Mouse (Mus musculus): ENCODE measurements around the gene Agpat4. TPM values are rescaled to one million over a fixed set of nuclear protein-coding genes. Genes with fewer than 3 reads are reported as not detected.
"Not testable (repeated sequence)": the region's sequence is repeated elsewhere in the genome, so short reads cannot be mapped to it uniquely, and the experiment has no call there.

Gene Agpat4
- polyA plus RNA-seq, 1 experiment = 11.5 TPM

DNA sequence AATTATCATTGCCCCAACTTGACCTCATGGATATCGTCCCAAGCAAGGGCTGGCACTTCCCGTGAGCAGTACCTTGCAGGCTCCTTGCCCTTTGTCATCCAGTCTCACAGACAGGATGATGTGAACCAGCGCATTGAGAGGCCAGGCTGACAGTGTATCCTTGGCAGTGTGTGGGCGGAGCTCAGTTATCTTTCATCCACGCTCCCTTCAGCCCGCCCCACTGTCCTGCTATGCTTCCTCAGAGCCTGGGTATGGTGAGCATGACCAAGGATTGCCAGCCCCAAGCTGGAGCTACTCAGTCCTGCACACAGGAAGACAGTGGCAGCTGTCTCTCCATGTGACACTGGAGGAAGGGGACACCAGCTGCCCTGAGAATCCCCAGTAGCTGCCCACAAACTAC is 97.7 kb downstream of the Agpat4 start:
- Histone ChIP-seq H3K27me3 (ENCODE audit: control insufficient read depth, insufficient read depth, low read length) (no peaks in the 10 kb centered on the region), H3K4me3 (ENCODE audit: control insufficient read depth, insufficient read depth, low read length) (no peak overlapping the region), H3K27ac (ENCODE audit: control insufficient read depth, insufficient read depth, low read length) (no peak overlapping the region), H3K4me1 (replicated peaks; ENCODE audit: control insufficient read depth, insufficient read depth, low read length) (no peaks in the 10 kb centered on the region), H3K36me3 (ENCODE audit: control insufficient read depth, insufficient read depth, low read length) (no peaks in the 10 kb centered on the region)
- no peak for DNase-seq
- no peak for TF ChIP-seq POLR2A (IDR thresholded peaks at IDR 0.05; ENCODE audit: control insufficient read depth, extremely low read depth, insufficient read depth, low read length, poor library complexity)
- TF ChIP-seq CTCF (IDR thresholded peaks at IDR 0.05; ENCODE audit: borderline replicate concordance, control insufficient read depth, extremely low read depth, insufficient read depth, low read length, poor library complexity) = no peak
- 94% methylated on average over 6 of the region's 6 CpGs for WGBS

DNA sequence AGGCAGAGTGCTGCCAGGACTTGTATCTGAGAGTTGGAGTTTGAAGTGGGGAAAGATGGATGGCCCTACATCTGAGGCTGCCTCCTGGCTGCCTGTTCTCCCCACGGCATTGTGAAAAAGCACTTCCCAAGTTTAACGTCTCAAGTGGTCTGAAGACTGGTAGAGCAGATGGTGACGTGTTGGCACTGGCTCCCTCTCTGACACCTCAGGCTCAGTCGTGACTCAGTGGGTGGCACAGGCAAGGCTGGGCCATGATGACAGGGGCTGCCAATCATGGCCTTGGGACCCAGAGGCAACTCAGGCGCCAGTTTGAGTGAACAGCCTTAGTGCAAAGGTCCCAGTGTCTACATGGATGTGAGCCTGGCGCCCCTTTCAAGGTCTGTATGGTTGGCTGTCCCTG is 103.4 kb downstream of the Agpat4 start:
- 95% methylated on average over 6 of the region's 6 CpGs for WGBS
- H3K27ac ChIP-seq (ENCODE audit: control insufficient read depth, insufficient read depth, low read length) = no peak overlapping the region
- DNase-seq = no peak
- TF ChIP-seq CTCF (IDR thresholded peaks at IDR 0.05; ENCODE audit: borderline replicate concordance, control insufficient read depth, extremely low read depth, insufficient read depth, low read length, poor library complexity) (no peak), POLR2A (IDR thresholded peaks at IDR 0.05; ENCODE audit: control insufficient read depth, extremely low read depth, insufficient read depth, low read length, poor library complexity) (no peak)
- H3K36me3 ChIP-seq (ENCODE audit: control insufficient read depth, insufficient read depth, low read length) = no peaks in the 10 kb centered on the region
- no peaks in the 10 kb centered on the region for H3K4me1 ChIP-seq (replicated peaks; ENCODE audit: control insufficient read depth, insufficient read depth, low read length)
- no peaks in the 10 kb centered on the region for H3K27me3 ChIP-seq (ENCODE audit: control insufficient read depth, insufficient read depth, low read length)
- H3K4me3 ChIP-seq (ENCODE audit: control insufficient read depth, insufficient read depth, low read length) = no peak overlapping the region

DNA sequence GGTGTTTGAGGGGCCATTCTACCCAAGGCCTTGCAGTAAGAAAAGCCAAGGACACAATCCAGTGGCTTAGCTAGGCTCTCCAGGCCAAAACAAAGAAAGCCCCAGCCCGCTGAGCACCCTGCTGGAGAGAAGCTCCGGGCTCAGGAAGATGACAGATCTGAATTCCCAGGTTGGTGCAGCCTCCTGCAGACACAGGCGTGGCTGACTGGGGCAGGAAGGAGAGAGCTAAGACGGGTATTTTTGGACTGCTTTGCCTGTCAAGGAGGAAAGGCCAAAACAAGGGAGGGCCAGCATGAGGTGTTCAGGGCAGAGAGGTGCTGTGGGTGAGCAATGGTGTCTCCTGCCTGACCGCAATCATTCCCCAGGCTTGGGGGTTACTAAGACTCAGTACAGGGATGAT is 105.2 kb downstream of the Agpat4 start:
- DNase-seq = no peak
- no peaks in the 10 kb centered on the region for H3K27me3 ChIP-seq (ENCODE audit: control insufficient read depth, insufficient read depth, low read length)
- TF ChIP-seq CTCF (IDR thresholded peaks at IDR 0.05; ENCODE audit: borderline replicate concordance, control insufficient read depth, extremely low read depth, insufficient read depth, low read length, poor library complexity) (no peak), POLR2A (IDR thresholded peaks at IDR 0.05; ENCODE audit: control insufficient read depth, extremely low read depth, insufficient read depth, low read length, poor library complexity) (no peak)
- 92% methylated on average over 5 of the region's 5 CpGs for WGBS
- H3K36me3 ChIP-seq (ENCODE audit: control insufficient read depth, insufficient read depth, low read length) = no peaks in the 10 kb centered on the region
- no peak overlapping the region for H3K4me3 ChIP-seq (ENCODE audit: control insufficient read depth, insufficient read depth, low read length)
- no peaks in the 10 kb centered on the region for H3K4me1 ChIP-seq (replicated peaks; ENCODE audit: control insufficient read depth, insufficient read depth, low read length)
- no peak overlapping the region for H3K27ac ChIP-seq (ENCODE audit: control insufficient read depth, insufficient read depth, low read length)

DNA sequence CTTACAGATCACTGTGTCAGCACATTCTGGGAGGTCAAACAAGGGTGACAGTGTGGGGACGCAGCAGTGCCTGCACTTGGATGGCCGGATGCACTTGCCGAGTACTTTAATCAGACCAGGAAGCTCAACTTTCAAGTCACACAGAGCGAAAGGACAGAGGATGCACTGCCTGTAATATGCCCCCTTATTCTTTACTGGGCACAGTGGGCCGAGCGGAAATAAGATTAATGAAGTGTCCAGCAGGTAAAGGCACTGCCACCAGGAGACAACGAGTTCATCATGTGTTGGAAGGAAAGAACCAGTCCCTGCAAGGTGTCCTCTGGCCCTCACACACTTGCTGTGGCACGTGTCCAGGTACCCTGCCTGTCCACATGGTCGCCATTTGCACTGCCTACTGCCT is 105.6 kb downstream of the Agpat4 start:
- H3K27ac ChIP-seq (ENCODE audit: control insufficient read depth, insufficient read depth, low read length) = no peak overlapping the region
- DNase-seq = no peak
- H3K4me1 ChIP-seq (replicated peaks; ENCODE audit: control insufficient read depth, insufficient read depth, low read length) = no peaks in the 10 kb centered on the region
- TF ChIP-seq POLR2A (IDR thresholded peaks at IDR 0.05; ENCODE audit: control insufficient read depth, extremely low read depth, insufficient read depth, low read length, poor library complexity) (no peak), CTCF (IDR thresholded peaks at IDR 0.05; ENCODE audit: borderline replicate concordance, control insufficient read depth, extremely low read depth, insufficient read depth, low read length, poor library complexity) (no peak)
- H3K4me3 ChIP-seq (ENCODE audit: control insufficient read depth, insufficient read depth, low read length) = no peak overlapping the region
- 94% methylated on average over 9 of the region's 9 CpGs for WGBS
- no peaks in the 10 kb centered on the region for H3K27me3 ChIP-seq (ENCODE audit: control insufficient read depth, insufficient read depth, low read length)
- H3K36me3 ChIP-seq (ENCODE audit: control insufficient read depth, insufficient read depth, low read length) = peaks cover 1% of the 10 kb centered on the region; the same call in 1 of the 2 replicates

DNA sequence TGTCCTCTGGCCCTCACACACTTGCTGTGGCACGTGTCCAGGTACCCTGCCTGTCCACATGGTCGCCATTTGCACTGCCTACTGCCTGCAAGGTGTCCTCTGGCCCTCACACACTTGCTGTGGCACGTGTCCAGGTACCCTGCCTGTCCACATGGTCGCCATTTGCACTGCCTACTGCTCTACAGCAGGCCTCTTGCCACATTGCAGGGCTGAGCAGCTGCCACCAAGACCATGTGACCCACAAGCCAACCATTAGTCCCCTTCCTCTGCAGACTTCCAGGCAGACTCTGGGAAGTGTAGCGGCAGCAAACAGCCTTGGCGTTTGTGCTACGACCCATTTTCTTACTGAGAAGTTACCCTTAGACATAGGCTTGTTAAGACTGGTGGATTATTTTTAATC is 106.0 kb downstream of the Agpat4 start:
- H3K4me1 ChIP-seq (replicated peaks; ENCODE audit: control insufficient read depth, insufficient read depth, low read length); DNase-seq; H3K4me3 ChIP-seq (ENCODE audit: control insufficient read depth, insufficient read depth, low read length); H3K27ac ChIP-seq (ENCODE audit: control insufficient read depth, insufficient read depth, low read length); H3K27me3 ChIP-seq (ENCODE audit: control insufficient read depth, insufficient read depth, low read length); H3K36me3 ChIP-seq (ENCODE audit: control insufficient read depth, insufficient read depth, low read length): not testable (repeated sequence)
- WGBS = 93% methylated on average over 7 of the region's 7 CpGs

DNA sequence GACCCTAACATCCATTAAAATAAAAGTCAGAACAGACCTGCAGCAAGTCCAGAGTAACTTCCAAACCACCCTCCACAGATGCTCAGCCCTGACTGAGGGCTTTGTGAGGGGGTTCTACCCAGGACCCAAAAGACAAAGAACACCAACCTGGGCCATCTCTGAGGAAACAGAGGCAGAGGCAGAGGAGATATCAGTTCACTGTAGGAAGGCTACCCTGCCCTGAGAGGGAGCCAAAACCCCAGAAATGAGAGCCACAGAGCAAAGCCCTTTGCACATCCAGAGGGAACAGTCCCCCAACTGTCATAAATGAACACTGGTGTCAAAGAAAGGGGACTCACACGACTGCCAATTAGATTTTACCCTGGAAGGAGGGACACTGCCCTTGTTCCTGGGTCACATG is 106.7 kb downstream of the Agpat4 start:
- no peaks in the 10 kb centered on the region for H3K27me3 ChIP-seq (ENCODE audit: control insufficient read depth, insufficient read depth, low read length)
- no peaks in the 10 kb centered on the region for H3K4me1 ChIP-seq (replicated peaks; ENCODE audit: control insufficient read depth, insufficient read depth, low read length)
- peaks cover 6% of the 10 kb centered on the region; the same call in 1 of the 2 replicates for H3K36me3 ChIP-seq (ENCODE audit: control insufficient read depth, insufficient read depth, low read length)
- DNase-seq = no peak
- H3K27ac ChIP-seq (ENCODE audit: control insufficient read depth, insufficient read depth, low read length) = no peak overlapping the region
- 83% methylated on average over 1 of the region's 1 CpGs for WGBS
- TF ChIP-seq CTCF (IDR thresholded peaks at IDR 0.05; ENCODE audit: borderline replicate concordance, control insufficient read depth, extremely low read depth, insufficient read depth, low read length, poor library complexity) = no peak
- no peak for TF ChIP-seq POLR2A (IDR thresholded peaks at IDR 0.05; ENCODE audit: control insufficient read depth, extremely low read depth, insufficient read depth, low read length, poor library complexity)
- H3K4me3 ChIP-seq (ENCODE audit: control insufficient read depth, insufficient read depth, low read length) = no peak overlapping the region

DNA sequence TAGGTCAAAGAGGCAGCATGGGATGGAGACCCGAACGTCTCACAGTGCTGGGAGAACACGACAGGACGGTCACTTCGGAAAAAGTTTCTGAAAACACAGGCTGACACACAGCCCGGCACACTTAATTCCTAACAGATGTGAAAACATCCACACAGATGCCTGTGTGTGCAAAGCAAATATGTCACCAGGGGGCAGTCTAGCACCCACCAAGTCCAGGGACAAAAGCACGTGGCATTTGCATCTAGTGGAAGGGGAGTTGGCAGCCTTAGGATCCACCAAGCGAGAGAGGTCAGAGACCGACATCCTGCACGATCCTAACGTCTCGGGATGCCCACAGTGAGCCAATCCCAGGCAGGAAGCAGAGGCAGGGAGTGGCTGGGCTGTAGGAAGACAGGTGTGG is 108.0 kb downstream of the Agpat4 start:
- TF ChIP-seq POLR2A (IDR thresholded peaks at IDR 0.05; ENCODE audit: control insufficient read depth, extremely low read depth, insufficient read depth, low read length, poor library complexity) (no peak), CTCF (IDR thresholded peaks at IDR 0.05; ENCODE audit: borderline replicate concordance, control insufficient read depth, extremely low read depth, insufficient read depth, low read length, poor library complexity) (no peak)
- no peak for DNase-seq
- Histone ChIP-seq H3K4me1 (replicated peaks; ENCODE audit: control insufficient read depth, insufficient read depth, low read length) (no peaks in the 10 kb centered on the region), H3K27me3 (ENCODE audit: control insufficient read depth, insufficient read depth, low read length) (no peaks in the 10 kb centered on the region), H3K4me3 (ENCODE audit: control insufficient read depth, insufficient read depth, low read length) (no peak overlapping the region), H3K27ac (ENCODE audit: control insufficient read depth, insufficient read depth, low read length) (no peak overlapping the region), H3K36me3 (ENCODE audit: control insufficient read depth, insufficient read depth, low read length) (peaks cover 9% of the 10 kb centered on the region; the same call in 1 of the 2 replicates)
- WGBS = 87% methylated on average over 12 of the region's 12 CpGs
